Mouse (Mus musculus): ENCODE data around the gene Pik3r1. TPM values are rescaled to one million over a fixed set of nuclear protein-coding genes. Genes with fewer than 3 reads are reported as not detected.
A peak's percentile ranks its signal among the peaks of the same experiment; 100 is the strongest.

Pik3r1 gene
- total RNA-seq, 2 experiments from 2014 or later, result 26.3 to 38.8 TPM

DNA sequence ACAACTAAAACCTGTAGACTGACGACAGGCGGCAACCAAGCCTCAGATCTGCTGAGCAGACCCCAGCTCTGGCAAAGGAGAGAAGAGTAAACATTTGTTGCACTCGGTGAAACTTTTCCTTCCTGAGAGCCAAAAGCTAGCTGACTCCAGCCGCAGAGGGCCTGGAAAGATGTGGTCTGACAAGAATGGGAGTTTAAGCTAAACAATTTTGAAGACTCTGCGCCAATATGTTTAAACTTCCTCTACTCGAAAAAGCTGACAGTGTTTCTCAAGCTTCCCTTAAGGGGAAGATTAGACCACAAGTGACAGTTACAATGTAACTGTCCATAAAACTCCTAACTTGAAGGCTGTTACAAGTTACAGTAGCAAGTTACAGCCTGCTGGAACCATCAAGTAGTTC, 25.4 kb downstream of the Pik3r1 start:
- intact Hi-C loops (cut with DNase I; ENCODE audit: low total_unique reads), result no loop called here
- no peak for DNase-seq

- no peak for DNase-seq
- intact Hi-C loops (cut with DNase I; ENCODE audit: low total_unique reads), result no loop called here
Measured at GRCm38 (mm10) chr13:101741530-101742309, 26.3 kb downstream of the Pik3r1 start.

DNA sequence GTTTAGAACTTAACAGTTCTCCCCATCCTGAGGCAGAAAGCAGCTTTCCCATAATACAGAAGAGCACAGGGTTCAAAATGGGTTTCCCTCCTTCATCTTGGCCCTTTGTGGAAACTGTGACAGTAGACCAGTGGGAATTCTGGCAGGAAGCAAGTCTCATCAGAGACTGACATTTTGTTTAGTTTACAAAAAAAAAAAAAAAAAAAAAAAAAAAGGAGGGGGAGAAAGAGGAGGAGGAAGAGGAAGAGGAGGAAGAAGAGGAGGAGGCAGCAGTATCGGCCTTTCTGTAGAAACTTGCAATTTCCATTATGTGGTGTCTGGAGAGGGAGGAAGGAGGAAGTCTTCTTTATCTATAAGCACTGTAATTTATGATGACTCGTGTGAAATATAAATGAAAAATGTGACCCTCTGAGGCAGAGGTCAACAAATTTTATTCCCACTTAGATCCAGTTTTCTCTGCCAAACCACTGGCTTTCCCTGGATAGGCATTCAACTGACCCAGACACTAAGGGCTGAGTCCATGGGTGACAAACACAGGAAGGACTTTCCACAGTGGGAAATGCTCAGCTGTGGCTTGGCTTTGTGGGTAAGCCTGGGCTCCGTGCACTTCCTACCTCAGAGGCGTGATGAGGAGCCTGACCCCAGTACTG, 28.2 kb downstream of the Pik3r1 start:
- intact Hi-C loops (cut with DNase I; ENCODE audit: low total_unique reads), result no loop called here
- no peak for DNase-seq

DNA sequence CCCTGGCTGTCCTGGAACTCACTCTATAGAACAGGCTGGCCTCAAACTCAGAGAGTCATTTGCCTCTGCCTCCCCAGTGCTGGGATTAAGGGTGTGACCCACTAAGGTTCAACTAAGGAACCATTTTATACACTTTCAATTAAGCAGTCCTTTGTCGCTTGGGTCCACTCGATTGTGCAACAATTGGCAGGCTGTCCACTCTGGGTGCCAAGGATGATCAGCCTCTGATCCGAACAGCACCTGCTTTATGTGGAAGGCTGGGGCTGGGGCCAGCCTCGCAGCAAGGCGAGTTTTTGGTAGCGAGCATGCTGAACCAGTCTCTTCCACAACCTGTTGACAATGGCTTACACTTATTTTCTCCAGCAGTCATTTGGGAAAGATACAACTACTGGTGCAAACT, 29.2 kb downstream of the Pik3r1 start:
- DNase-seq, result peak; percentile 62

GRCm38 (mm10) chr13:101736521-101737387, 31.3 kb downstream of the Pik3r1 start:
- intact Hi-C loops (cut with DNase I; ENCODE audit: low total_unique reads), result no loop called here
- no peak for DNase-seq

More for the DNA sequence above, 29.2 kb downstream of the Pik3r1 start:
- intact Hi-C loops (cut with DNase I; ENCODE audit: low total_unique reads), result no loop called here

GRCm38 (mm10) chr13:101735364-101736120, 32.5 kb downstream of the Pik3r1 start:
- intact Hi-C loops (cut with DNase I; ENCODE audit: low total_unique reads), result no loop called here
- no peak for DNase-seq

- DNase-seq, result no peak
- intact Hi-C loops (cut with DNase I; ENCODE audit: low total_unique reads), result no loop called here
Measured at GRCm38 (mm10) chr13:101734227-101734626, 33.8 kb downstream of the Pik3r1 start.

DNA sequence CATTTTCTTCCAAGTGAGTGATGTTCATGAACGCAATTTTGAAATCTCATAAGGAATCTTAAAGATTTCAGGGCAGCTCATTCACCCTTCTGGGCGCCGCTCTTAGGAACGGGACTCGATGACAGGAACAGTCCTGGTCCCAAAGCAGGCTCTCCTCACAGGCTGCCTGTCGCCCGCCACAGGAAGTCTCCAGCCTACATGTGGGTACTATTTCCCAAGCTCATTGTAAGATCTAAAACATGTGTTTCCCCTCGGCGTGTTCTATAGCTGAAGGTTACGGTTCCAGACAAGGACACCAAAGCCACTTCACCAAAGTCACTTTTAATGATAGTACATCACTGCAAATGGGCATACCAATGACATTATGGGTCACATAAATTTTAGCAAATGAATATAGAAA, 35.3 kb downstream of the Pik3r1 start:
- DNase-seq, result no peak
- intact Hi-C loops (cut with DNase I; ENCODE audit: low total_unique reads), result no loop called here

DNA sequence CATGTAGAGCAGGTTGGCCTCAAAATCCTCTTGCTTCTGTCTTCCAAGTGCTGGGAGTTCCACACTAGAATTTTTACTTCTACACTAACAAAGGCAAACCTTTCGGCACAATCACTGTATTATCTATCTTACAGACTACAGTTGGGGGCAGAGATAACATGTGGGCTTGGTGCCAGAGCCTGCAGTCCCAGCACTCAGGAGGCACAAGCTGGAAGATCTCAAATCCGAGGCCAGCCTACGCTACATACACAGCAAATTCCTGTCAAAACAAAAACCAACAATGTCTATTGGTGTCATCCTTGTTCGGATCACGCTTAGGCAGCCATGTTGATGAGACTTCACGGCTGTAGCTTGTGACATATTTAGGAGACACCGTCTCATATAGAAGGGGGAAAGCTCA, 36.2 kb downstream of the Pik3r1 start:
- intact Hi-C loops (cut with DNase I; ENCODE audit: low total_unique reads), result no loop called here
- DNase-seq, result no peak

- no peak for DNase-seq
- intact Hi-C loops (cut with DNase I; ENCODE audit: low total_unique reads), result no loop called here
Measured at GRCm38 (mm10) chr13:101730351-101730750, 37.7 kb downstream of the Pik3r1 start.

DNA sequence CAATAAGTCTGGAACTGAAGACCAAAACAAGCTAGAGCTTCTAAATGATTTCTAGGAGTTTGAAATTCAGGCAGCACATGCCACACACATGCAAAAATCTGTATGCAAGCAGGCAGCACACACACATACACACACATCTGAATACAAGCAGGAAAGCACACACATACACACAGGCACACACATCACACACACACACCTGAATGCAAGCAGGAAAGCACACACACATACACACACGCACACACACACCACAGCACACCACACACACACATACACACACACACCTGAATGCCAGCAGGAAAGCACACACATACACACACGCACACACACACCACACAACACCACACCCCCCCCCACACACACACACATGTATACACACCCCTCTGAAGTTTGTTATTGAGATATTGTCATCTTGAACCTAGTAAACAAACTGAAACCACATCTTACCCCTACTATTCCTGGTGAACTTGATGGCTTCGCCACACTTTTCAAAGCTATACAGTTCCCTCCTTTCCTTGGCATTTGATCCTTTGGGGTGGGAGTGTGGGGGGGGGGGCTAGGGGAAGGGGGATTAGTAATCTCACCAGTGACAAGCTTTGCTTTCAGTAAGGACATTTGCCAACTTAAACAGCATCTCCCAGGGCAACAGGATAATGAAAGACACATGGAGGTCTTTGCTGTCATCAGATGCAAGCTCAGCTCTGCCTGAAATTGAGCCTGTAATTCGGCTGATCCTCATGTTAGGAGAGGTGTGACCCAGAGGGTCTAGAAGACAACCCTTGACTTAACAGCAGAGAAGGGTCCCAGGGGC, 38.6 kb downstream of the Pik3r1 start:
- intact Hi-C loops (cut with DNase I; ENCODE audit: low total_unique reads), result loop anchor here (10.0 kb wide), 1 partner anchor 915 kb away; no protein-coding TSS in a partner anchor
- DNase-seq, result no peak

DNA sequence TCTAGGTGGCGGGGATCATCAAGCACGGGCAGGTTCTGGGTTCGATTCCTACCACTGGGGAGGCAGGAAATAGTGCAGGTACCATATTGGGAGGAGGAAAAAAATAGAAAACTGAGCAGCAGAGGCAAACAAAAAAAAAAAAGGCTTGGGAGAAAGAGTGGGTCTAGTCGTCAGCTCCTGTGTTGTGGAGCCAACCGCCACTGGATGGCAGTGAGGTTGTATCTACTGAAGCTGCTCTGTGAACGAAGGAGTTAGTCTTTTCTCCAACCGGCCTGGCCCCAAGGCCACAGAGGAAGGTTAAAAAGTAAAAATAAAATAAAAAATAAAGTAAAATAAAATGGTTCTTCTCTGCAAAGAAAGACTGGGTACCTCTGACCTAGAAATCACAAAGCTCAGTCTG, 39.2 kb downstream of the Pik3r1 start:
- peak; percentile 51 for DNase-seq
- intact Hi-C loops (cut with DNase I; ENCODE audit: low total_unique reads), result loop anchor here (10.0 kb wide), 1 partner anchor 916 kb away; no protein-coding TSS in a partner anchor

- intact Hi-C loops (cut with DNase I; ENCODE audit: low total_unique reads), result loop anchor here (10.0 kb wide), 1 partner anchor 917 kb away; no protein-coding TSS in a partner anchor
Measured at GRCm38 (mm10) chr13:101728300-101728699, 39.7 kb downstream of the Pik3r1 start.

GRCm38 (mm10) chr13:101727837-101728236, 40.2 kb downstream of the Pik3r1 start:
- DNase-seq, result no peak
- intact Hi-C loops (cut with DNase I; ENCODE audit: low total_unique reads), result loop anchor here (10.0 kb wide), 1 partner anchor 917 kb away; no protein-coding TSS in a partner anchor

More at GRCm38 (mm10) chr13:101728300-101728699, 39.7 kb downstream of the Pik3r1 start:
- DNase-seq, result no peak

DNA sequence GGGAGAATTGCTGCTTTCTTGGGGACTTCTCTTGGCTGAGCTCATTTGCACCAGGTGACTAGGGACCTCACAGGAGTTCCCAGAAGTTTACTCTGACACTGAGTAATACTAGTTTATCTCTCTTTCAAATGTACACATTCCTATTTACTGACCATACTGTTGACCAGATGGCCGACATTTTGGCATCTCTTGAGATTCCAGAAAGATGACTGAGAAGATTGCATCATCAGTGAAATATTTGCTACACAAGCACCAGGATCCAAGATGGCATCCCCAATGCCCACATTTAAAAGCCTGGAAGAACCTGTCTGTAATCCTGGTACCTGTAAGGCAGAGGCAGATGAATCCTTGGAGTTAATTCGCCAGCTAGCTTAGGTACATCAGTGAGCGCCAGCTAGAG, 41.1 kb downstream of the Pik3r1 start:
- intact Hi-C loops (cut with DNase I; ENCODE audit: low total_unique reads), result loop anchor here (10.0 kb wide), 1 partner anchor 918 kb away; no protein-coding TSS in a partner anchor
- no peak for DNase-seq

GRCm38 (mm10) chr13:101721901-101722595, 46.0 kb downstream of the Pik3r1 start:
- no peak for DNase-seq
- intact Hi-C loops (cut with DNase I; ENCODE audit: low total_unique reads), result loop anchor here (10.0 kb wide), 1 partner anchor 923 kb away; no protein-coding TSS in a partner anchor

- intact Hi-C loops (cut with DNase I; ENCODE audit: low total_unique reads), result loop anchor here (10.0 kb wide), 1 partner anchor 924 kb away; no protein-coding TSS in a partner anchor
- DNase-seq, result no peak
Measured at GRCm38 (mm10) chr13:101721154-101721553, 46.9 kb downstream of the Pik3r1 start.
